Mouse (Mus musculus) adrenal gland, postnatal 10 days (tissue): ENCODE data around the gene Sec1. TPM values are rescaled to one million over a fixed set of nuclear protein-coding genes. Genes with fewer than 3 reads are reported as not detected.

Source experiments
- DNase-seq: peaks from one replicate; pipeline ENCODE4 v3.0.0; 2021; ENCODE audit warnings: mixed read lengths
- total RNA-seq, 2 experiments: library from RNA; stranded (reverse); gene quantifications; 2 replicates each; pipeline ENCODE4 v1.2.3; 2021

Sec1 gene
- total RNA-seq, 2 experiments from 2014 or later, result 0.21 to 0.30 TPM

DNA sequence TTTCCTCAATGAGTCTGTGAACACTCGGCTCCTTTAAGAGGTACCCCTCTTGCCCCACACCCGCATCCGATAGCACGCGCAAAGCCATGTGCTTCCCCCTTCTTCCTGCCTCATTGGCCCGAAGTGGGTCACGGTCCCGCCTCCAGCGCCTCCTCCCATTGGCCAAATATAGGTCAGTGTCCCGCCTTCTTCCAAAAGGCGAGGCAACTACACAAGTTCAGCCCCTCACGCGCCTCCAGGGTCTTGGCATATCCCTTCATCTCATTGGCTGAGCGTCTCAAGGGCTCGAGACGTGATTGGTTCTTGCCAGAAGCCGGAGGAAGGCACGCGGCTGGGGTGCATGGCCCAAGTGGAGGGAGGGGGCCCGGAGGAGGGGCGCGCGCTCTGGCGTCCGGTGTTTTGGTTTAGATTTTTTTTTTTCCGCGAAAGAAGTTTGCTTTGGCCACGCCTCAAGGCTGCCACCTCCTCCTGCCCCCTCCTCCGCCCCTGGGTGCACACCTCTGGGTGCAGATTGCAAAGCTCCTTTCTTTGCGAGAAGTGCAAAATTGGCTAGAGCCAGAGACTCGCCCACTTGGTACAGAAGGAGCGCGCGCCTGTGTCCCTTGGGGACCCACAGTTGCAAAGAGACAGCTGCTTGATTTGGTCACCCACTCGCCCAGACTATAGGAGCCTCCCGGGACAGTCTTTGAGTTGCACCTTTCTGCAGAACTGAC lies 10.7 kb upstream of the Sec1 start, which contains the start of gene Dbp:
Gene Dbp (plus strand): TSS at position 359 of the 713 bp plus-strand sequence.
- DNase-seq, result peak; percentile 98

DNA sequence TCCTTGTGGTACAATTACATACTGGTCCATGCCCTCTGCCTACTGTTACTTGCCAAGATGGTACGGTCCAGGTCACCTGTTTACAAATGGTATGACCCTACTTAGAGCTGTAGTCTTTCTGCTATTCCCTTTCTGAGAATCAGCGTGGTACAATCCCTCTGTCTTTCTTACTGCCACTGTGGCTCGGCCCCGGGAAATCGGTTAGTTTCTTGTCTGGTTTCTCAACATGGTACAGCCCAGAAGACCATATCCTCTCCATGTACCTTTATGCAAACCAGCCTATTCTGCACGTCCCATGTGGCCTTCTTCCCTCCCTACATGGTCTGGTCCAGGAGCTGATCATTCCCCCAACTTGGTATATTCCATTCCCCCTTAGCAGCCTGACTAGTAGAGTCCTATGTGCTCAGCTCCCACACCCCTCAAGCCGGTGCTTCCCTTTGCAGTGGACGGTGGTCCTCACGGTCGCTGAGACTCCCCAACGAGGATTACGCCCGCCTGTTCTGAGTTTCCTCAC lies 9.9 kb upstream of the Sec1 start:
- peak; percentile 70 for DNase-seq

DNA sequence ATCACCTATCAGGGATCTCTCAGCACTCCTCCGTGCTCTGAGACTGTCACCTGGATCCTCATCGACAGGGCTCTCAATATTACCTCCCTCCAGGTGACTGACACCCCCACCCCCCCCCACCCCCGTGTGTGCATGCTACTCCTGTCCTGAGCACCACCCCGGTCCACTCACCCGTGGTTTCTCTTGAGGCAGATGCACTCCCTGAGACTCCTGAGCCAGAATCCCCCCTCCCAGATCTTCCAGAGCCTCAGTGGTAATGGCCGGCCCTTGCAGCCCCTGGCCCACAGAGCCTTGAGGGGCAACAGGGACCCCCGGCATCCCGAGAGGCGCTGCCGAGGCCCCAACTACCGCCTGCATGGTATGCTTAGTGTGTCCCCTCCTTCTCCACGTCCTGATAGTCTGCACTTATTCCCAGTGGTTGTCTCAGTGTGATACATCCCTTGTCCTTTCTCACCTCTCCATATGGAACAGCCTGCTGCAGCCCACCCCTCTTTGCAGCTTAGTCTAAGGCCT lies 9.4 kb upstream of the Sec1 start:
- DNase-seq, result peak; percentile 3

DNA sequence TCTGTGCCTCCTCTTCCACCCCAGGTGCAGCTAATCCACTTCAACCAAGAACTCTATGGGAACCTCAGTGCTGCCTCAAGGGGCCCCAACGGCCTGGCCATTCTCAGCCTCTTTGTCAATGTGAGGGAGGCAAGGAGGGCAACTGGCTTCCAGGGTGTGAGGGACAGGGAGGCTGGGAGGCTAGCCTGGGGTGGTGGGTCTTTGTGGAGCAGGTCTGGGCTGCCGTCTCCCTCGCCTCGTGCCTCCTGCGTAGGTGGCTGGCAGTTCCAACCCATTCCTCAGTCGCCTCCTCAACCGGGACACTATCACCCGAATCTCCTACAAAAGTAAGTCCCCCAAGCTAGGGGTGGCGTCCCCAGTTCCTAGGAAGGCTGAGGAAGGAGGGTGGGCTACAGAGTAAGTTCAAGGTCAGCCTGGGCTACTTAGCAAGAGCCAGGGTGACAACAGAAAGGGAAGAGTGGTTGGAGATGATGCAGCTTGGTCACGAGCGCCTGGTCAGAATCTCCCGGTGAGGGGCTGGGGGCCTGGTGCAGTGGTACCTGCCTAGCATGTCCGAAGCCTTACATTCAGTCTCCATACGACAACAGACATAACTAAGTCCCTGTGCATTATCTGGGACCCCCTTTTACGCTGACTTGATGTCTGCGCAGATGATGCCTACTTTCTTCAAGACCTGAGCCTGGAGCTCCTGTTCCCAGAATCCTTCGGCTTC lies 8.8 kb upstream of the Sec1 start:
- DNase-seq, result peak; percentile 7

DNA sequence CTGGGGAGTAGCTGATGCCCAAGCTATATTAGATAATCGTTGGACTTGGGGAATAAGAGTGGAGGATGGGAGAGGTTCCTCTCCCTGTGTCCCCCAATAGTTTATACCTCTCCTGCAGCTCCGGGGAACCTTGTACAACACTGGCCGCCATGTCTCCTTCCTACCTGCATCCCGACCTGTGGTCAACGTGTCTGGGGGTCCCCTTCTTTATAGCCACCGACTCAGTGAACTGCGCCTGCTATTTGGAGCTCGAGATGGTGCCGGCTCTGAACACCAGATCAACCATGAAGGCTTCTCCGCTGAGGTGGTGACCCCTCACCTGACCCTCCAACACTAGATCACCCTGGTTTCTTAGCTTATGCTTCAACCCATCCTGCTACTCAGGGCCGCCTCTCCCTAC lies 8.1 kb upstream of the Sec1 start:
- DNase-seq, result peak; percentile 4

DNA sequence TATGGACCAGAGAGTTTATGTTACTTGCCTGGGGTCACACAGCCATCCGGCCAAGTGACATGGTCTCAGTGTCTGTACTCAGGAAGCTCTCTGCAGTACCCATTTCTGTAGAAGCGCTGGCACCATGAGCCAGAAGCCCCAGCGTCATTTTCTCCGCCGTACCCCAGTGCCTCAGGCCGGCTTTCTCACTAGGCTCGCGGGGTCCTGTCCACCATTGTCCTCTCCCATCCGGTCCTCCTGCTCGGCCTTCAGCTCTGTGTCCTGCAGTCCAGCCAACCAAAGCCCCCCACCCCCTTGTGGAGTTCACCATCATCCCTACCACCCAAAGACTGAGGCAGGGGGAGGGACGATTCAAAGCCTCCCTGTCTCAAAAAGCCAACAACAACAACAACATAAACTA lies 7.4 kb upstream of the Sec1 start:
- no peak for DNase-seq

DNA sequence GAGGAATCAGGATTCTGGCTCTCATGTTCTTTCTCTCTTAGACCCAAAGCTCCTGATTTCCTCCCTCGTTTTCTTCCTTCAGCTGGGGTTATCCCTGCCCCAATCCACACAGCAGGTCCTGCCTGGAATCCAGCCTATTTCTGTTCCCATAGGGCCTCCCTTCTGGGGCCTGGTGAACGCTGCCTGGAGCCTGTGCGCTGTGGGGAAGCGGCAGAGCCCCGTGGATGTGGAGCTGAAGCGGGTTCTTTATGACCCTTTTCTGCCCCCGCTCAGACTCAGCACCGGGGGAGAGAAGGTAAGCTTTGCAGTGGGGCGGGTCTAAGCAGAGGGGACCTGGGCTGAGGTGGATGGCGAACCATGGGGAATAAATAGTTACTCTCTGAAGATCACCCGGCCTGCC lies 6.9 kb upstream of the Sec1 start:
- DNase-seq, result peak; percentile 66

DNA sequence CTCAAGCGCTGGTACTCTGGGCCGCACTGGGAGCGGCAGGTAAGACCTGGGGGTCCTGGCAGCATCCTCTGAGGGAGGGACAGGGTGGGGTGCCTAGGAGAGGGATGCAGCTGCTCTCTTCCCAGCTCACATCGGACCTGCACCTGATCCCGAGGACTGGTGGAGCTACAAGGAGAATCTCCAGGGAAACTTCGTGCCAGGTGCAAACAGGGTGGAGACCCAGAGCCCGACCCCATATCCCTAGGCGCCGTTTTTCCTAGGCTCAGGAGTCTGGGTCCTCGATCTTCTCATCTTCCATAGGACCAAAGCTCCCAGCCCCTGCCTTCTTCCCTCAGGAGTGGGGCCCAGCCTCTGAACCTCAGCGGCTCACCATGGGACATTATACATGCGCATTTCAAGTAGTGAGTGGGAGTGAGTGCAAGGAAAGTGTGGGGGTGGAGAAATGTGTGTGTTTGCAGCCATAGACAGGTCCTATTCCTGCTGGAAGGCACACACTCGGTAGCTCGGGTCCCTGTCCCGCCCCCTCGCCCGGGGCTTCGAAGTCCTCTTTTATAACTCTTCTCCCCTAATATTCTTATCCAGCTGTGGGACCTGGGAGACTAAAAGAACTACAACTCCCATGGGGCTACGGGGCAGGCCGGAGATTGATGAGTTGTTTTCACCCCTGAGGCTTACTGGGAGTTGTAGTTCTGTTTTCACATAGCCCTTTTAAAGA lies 6.3 kb upstream of the Sec1 start:
- peak; percentile 83 for DNase-seq

DNA sequence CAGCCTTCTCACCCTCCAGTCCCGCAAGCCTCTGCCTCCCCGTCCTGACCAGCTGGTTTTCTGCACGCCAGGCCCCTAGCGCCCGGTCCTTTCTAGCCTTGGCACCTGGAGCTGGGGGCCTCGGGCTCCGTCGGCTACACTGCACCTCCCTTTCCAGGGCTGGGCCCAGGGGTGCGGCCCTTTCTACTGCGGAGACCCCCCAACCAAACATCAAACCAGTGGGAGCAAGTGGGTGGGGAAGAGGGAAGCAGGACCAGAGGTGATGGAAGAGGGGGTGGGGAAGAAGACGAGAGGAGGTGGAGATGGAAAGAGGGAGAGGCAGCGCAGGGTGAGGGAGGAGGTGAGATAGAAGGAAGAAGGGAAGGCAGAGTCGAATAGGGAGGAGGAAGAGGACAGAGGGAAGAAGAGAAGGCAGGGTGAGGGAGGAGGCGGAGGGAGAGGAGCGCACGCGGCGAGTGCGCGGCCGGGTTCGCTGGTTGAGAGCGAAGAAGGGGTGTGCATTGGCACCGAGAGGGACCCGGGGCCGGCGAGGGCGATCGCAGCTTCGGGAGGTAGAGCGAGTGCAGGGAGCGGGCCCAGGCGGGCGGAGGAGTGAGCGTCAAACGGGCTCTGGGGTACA lies 5.4 kb upstream of the Sec1 start, which contains the start of gene Car11:
Gene Car11 (plus strand): TSS at position 321 of the 619 bp plus-strand sequence.
- DNase-seq, result no peak

DNA sequence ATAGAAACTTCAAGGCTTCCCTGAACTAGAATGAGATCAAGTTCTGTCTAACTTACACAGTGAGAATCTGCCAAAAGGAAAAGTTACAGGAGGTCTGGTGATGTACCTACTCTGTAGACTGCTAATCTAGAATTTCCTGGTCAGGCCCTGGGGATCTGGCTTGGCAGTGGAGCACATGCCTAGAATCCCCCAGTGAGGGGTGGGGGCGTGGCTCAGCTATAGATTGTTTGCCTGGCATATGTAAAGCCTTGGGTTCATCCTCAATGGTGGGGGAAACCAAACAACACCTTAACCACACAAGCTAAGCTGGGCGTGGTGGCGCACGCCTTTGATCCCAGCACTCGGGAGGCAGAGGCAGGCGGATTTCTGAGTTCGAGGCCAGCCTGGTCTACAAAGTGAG lies 3.7 kb upstream of the Sec1 start:
- no peak for DNase-seq

DNA sequence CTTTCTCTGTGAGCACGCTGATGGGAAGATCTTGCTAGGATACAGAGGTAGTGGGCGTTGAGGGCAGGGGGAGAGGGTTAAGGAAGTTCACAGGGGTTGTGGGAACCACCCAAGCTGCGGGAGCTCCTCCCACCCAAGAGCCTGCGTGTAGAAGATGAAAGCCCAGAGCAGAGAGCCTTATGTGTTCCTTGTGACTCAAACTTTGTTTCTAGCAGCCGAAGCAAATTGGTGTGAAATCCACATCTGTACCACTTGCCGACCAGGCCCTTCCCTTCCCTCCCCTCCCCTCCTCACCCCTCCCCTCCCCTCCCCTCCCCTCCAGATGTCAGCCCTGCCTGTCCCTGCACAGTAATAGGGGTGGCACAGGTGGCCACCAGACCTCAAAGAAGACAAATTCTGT lies 896 bp upstream of the Sec1 start:
- no peak for DNase-seq

DNA sequence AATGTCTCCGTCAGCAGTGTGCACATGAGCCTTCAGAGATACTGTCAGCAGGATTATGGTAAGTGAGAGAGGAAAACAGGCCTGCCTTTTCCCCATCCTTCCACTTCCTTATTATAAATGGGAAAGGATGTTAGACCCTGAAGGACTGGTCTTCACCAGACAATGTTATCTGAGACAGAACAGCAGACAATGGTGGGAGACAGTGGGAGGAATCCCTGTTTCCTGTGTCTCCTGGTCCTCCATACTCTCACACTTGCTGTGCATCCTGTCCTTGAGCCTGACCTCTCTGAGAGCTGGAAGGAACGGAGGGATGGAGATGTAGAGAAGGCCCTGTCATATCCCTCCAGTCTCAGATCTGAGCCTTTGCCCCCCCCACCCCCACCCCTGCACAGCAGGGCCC lies 1.8 kb downstream of the Sec1 start:
- no peak for DNase-seq

DNA sequence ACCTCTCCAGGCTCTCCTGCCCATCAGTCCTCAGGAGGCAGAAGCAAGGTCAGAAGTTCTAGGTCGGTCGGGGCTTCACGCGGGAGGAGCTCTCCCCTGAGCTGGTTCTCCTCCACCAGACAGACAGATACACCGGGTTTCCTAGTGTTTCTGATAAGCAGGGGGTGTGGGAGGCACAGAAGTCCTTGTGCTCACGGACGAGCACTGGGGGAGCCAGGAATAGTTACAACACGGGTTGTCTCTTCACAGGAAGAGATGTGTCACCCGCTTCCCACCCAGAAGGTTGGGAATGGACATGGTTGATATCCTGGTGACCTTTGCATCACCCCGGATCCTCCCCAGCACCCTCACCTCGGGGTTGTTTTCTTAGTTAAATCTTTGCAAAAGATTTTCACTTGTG lies 4.4 kb downstream of the Sec1 start:
- peak; percentile 15 for DNase-seq

DNA sequence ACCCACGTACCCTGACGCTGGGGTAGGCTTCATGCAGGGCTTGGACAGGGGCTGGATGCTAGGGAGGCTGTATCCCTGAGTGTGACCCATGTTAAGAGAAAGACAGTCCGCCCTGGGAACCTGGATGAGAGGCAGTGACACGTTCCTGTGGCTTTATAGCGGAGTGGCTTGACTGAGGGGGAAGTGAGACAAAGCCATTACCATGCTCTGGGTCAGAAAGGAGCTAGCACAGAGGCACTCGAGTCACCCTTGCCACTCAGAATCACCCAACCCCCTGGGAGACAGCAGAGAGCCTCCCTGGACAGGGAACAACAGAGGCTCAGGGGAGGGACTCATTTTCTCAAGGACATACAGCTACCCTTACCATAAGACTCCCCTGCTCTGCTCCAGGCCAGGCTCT lies 5.1 kb downstream of the Sec1 start:
- no peak for DNase-seq

DNA sequence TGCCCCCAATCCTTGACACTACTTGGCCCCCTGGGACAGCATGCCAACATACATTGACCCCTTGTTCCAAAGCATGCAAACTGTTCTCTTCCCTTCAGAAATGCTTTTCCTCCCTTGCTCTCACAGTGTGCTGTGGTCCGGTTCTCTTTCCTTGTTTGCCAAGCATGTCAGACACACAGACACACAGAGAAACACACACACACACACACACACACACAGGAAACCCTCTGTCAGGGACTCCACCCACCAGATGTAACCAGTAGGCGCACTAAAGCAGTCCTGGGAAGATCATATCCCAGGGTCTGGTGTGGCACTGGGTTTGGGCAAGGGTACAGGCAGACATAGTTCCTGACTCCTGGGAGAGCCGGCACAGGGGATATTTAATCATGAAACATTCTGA lies 7.4 kb downstream of the Sec1 start:
- DNase-seq, result peak; percentile 4

DNA sequence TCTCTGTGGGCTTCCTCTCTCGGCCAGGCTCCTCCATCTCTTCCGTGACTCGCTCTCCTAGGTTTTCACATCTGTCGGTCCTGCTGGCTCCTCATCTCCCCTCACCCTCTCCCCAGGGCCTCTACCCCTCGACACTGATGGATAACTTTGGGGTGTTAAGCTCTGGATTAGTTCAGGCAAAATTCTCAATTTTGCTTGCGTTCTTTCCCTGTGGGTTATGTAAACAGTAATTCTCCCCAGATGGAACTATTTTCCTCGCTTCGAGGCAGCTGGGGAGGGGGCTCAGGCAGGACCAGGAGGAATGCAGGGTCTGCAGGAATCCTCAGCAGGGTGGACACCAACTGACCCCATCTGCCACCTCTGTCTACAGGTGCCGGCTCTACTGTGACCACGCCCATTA lies 8.4 kb downstream of the Sec1 start:
- DNase-seq, result no peak

DNA sequence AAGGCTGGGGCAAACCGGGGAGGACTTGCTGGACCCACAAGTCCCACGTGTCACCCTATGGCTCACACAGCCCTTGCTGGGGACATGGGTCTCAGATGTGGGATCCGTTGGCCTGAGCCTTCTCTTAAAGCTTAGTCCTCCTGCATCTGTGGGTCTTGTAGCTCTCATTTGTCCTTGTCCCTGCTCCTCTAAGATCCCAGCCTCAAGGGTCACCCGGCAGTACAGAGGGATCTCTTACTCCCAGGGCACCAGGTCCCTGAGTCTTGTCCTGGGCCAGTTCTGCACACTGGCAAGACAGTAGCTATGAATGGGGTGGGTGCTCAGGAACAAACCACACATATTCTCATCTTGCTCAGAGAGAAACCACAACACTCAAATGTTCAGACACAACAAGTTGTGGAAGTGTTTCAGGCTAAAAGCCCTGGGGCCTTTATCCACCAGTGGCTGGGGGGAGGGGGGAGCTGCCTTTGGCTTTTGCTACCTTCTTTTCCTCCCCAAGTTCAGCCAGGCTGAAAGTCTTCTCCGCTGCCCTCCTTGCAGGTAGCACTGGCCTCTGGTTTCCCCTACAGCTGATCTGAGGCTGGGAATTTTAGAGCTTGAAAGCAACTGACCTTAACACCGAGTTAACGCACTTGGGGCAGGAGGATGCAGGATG lies 10.7 kb downstream of the Sec1 start, which contains the start of gene Ntn5:
Gene Ntn5 (plus strand): TSS at position 627 of the 655 bp plus-strand sequence.
- DNase-seq, result no peak

DNA sequence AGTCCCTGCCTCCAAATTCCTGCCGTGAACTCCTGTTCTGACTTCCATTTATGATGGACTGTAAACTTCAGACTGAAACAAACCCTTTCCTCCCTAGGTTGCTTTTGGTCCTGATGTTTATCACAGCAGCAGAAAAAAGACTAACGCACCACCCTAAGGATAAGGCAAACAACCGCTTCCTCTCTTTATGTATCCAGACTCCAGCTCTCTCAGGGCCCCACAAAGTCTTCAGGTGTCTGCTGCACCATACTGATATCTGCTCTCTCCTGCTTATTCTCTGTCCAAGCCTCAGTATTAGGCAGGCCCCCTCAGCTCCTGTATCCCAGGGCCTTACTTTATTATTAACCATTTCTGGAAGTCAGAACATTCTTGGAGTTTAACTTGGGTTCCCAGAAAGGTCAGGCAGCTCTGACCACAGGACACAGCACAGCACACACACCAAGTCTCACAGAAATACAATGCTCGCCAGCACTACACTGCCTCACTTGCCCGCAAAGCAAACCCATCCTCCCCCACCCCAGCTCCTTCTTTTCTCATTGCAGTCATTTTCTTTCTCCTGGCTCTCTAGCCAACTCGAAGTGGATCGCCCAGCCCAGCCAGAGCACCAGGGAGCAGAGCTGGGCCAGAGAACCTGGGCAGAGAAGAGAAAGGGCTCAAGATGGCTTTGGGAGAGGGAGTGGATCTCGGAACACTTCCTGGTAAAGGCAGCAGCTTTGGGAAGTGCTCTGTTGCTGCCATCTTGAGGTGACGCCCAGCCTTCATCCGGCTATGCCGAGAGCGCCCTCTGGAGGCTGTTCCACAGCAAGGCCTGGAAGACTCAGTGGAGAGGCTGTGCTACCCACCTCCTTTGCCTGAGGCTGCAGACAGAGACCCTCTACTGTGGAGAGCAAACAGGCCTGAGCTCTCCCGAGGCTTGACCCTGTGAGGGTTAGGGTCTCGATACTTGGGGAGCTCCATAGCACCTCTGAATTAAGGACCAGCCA lies 11.8 kb downstream of the Sec1 start:
- peak; percentile 92 for DNase-seq

DNA sequence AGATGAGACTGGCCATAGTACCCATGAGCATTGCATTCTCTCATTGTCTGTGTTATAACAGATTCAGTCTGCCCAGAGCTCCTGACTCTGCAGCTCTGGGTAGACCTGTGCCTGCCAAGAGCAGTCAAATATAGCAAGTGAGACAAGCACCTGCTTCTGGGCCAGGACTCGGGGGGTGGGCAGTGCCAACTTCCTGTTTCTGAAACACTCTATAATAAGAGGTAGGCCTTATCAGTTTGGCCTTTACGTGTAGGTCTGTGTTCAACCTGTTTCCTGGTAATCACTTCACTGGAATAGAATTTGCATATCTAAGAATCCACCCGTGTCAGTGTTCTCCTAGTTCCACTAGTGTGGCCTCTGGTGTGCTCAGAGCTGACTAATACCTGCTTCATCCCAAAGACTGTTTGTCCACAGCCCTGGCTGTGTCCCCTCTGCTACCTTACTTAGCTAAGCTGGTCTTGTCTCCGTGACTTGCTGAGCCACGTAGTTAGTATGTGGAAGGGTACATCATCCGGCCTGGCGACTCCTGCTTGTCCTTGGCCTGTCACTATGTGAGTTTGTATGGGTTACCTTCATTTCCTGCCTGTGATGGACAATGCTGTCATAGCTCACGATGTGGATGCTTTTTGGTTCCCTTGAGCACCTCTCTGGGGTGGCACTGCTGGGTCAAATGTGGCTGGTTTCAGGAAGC lies 13.0 kb downstream of the Sec1 start:
- DNase-seq, result no peak
